Mouse (Mus musculus): Measurements from ENCODE around the gene Gm21987.

The Gm21987 gene

DNA sequence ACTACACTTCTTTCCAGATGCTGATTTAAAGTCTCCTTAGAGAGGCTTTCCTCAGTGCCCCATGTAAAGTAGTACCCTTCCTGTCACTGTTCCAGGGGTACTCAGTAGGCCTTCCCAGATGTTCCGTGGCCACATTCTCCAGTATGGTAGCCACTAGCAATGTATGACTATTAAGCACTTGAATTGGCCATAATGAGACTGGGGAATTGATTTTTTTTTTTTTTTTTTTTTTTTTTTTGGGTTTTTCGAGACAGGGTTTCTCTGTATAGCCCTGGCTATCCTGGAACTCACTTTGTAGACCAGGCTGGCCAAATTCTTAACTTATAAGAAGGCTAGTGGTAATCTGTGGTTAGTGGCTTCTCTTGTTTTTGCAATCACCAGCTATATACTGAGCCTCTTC is 3.0 kb downstream of the Gm21987 start:
- 98% methylated on average over 2 of the region's 2 CpGs for WGBS

DNA sequence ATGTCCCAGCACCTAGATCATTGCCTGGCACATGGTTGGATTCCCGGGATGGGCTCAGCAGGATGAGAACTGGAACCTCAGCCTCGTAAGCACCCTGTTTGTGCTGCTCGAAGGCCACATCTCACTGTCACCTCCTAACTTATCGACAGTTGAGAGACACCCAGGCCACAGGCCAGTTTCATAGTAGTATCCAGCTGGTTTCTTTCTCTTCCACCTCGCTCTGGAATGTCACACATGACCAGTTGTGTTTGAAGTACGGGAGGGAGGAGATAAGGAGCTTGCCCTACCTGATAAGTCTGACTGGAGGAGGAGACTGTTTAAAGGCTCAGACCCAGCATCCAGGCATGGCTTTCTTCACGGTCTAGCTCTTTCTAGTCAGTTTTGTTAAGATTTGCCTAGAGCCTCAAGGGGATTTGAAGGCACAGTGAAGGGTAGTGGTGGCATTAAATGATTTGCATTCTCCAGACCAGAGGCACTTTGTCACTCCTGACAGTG is 3.6 kb downstream of the Gm21987 start:
- WGBS, result 92% methylated on average over 7 of the region's 7 CpGs

DNA sequence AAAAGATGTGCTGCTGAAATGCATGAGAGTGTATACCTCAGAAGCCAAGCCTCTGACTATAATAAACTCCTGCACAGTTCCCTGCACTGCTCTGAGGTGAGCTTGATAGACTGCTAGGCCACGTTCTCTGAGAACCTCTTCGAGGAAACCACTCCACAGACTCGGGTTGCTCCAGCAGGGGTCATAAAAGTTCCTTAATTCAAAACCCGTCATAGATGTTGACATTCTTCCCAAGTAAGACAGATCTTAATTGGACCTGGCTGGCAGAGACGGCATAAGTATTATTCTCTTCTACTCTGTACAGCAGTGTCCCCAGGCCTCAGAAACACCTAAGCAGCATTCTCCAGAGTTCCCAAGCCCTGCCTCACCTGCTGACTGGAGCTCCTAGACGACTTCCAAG is 4.1 kb downstream of the Gm21987 start:
- 73% methylated on average over 6 of the region's 6 CpGs for WGBS

DNA sequence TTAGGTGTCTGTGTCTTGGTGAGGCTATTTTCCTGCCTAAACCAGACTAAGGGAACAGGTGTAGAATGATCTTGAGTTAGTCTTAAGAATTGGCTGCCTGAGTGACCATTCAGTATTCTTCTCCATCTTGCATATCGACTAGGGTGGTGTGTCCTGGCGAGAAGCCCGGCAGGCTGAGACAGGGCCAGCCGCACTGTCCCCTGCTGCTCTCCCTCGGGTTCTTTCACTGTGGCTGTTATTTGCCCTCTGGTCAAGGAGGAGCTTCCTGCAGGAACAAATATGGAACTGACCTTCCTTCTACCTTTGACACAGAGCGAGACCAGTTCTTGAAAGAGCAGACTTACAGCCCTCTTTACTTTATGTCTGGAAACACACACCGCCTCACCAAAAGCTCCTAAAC is 5.2 kb downstream of the Gm21987 start:
- WGBS, result 53% methylated on average over 7 of the region's 7 CpGs

DNA sequence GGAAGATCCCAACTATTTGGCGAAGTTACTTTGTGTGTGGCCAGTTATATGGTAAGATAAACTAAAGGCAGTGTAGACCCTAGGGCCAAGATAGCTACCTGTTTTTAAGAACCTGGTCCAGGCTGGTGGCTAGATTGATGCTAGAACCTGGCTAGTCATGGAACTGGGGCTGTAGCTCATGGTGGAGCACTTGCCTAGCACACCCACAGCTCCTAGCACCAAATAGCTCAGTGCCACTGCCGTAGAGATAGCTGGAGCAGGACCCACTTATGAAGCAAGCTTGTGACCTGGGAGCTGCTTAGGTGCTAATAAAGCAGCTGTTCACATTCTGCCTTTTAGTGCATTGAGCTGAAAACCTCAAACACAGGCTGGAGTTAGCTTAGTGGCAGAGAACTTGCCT is 6.8 kb downstream of the Gm21987 start:
- WGBS, result 97% methylated on average over 2 of the region's 2 CpGs

DNA sequence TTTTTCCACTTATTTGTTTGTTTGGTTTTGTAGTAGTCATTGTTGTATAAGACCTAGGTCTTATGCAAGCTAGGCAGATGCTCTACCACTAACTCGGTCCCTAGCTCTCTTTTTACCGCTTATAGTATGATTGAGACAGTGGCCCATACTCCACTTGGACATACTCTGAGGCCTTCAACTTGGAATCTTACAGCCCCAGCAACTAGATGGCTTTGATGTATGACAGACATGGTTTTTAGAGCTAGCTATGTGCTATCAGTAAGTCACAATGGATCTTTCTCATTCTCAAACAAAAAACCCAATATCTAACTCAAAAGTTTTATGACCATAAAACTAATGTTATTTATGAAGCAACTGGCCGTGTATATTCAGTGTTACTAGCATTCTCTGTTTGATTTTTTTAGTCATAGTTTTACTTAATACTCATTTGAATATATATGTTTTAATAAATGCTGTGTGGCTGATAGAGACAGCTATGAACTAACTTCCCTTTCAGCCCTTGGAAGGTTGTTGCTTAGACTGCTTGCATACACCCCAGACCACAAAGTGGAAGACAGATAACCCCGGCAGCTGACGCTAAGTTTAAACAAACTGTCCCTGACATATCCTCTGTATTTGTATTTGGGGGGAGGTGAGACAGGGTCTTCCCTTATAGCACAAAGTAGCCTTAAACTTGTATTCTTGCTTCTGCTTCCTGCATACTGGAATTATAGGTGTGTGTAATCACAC is 7.5 kb downstream of the Gm21987 start:
- WGBS, result 88% methylated on average over 5 of the region's 5 CpGs

DNA sequence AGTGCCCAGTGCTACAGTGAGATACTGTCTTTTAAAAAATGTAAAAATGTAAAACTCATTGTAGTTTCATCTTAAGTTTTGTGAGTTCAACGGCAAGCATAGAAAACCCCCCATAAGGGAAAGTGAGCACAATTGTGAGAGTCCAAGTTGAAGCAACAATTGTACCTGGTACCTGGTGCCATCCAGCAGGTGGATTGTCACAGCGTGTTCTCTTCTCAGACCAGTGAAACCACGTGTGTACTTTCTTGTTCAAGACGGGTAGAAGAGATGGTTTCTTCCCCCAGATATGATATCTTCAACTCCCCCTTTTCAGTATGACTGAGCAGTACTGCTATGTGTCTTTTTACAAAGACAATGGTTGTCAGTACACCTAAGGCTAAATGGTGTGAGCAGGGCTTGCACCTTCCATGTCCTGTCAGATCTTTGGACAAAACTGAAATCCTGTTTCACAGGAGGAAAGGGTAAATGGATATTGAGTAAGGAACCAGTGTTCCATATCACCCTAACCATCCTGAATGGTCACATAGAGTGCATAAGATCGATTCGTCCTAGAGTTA is 11.5 kb downstream of the Gm21987 start:
- 93% methylated on average over 6 of the region's 6 CpGs for WGBS

DNA sequence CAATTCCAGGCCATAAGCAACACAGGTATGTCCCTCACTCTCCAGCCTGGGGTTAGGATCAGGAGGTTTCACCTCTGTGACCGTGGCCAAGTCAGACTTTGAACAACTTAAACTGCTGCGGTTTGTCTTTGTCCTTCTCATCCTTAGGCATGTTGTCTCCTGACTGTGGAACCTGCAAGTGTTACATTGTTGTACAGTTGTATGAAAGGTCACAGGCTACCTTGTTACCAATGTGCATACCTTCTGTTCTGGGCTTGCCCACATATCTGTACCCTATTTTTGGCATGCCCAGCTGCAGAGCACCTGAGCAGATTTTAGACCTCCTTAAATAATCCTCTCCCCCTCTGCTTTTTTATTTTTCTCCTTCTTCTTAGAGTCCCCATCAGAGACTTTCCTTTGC is 12.4 kb downstream of the Gm21987 start:
- 95% methylated on average over 2 of the region's 2 CpGs for WGBS

DNA sequence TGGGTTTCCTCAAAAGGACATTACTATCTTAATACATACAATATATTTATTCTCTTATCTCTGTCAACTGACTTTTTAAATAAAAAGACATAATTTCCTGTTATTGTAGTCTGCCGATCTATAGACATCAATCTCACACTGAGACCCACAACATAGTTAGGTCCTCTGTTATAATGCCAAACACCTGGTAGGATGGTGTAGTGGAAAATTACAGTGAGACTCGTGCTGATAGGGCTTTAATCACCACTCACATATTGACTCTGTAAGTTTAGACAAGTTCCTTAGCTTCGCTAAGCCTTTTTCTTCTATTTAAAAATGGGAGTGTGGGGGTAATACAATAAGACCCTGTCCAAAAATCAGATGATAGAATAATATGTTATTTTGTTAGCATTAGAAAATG is 13.0 kb downstream of the Gm21987 start:
- 75% methylated on average over 3 of the region's 3 CpGs for WGBS

DNA sequence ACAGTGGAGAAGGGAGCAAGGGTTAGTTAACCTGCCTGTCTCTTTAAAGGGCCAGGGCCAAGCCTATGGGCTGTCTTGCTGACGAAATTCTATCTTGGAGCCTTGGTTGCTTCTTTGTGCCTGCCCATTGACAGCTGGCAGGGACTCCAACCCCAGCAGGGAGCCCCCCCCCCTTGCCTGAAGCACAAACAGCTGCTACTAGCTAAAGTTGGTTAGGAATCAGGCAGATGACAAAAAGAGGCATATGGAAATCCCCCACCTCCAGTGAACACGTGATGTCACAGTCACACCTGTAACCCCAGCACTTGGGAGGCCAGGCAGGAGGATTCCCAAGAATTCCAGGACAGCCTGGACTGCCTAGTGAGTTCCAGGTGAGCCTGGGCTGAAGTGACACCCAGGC is 13.5 kb downstream of the Gm21987 start:
- 35% methylated on average over 2 of the region's 2 CpGs for WGBS

DNA sequence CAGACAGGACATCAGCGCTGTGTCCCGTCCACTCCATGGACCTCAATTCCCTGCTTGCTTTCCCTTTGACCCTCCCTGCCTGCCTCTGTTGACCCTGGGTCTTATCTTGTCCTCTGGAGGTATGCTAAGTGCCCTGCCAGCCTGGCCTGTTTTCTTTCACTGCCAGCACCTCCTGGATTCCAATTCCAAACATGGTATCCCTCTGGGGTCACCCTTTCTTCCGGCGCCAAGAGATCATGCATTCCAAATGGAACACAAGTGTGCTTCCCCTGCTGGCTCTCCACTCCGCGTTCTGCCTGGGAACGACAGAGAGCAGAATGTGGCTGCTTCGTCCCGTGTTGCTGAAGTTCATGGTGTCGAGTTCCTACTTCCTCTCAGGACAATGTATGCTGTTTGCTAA is 15.1 kb downstream of the Gm21987 start, which contains the start of gene Popdc2:
Popdc2 (plus strand) TSS at position 277 of the 400 bp plus-strand sequence.
- 74% methylated on average over 10 of the region's 10 CpGs for WGBS

DNA sequence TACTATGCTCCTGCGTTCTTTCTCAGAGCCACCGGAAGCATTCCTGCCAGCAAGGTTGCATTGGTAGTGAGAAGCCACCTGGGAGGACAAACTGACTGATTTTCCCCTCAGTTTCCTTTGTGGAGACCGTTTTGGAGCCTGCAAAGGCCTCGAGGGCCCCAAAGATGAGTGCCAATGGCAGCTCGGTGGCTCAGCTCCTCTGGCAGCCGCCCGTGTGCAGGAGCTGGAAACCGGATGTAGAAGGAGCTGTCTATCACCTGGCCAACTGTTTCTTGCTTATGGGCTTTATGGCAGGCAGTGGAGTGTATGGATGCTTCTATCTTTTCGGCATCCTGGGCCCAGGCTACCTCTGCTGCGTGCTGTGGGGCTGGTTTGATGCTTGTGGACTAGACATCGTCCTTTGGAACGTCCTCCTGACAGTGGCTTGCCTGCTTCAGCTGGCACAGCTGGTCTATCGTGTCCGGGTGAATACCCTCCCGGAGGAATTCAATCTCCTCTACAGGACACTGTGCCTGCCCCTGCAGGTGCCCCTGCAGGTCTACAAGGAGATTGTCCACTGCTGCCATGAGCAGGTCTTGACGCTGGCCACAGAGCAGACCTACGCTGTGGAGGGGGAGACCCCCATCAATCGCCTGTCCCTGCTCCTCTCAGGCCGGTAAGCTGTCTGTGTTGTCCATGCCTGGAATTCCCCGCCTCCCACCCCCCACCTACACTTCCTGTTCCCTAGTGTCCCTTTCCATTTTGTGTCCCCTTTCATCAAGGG is 15.8 kb downstream of the Gm21987 start:
- 85% methylated on average over 20 of the region's 20 CpGs for WGBS

DNA sequence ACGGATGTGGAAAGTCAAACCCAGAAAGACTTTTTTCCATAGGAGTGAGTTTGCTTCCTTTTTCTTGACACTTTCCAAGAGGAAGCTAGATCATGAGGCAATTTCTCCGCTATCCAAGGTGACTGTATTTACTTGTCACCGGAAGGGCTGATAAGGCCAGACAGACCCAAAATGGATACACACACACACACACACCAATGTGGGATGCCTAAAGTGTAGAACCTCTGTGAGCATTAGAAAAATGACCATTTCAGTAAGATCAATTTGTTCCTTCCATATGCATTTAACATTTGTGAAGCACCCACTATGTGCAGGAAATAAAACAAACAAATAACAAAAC is 16.4 kb downstream of the Gm21987 start:
- WGBS, result 78% methylated on average over 3 of the region's 3 CpGs

DNA sequence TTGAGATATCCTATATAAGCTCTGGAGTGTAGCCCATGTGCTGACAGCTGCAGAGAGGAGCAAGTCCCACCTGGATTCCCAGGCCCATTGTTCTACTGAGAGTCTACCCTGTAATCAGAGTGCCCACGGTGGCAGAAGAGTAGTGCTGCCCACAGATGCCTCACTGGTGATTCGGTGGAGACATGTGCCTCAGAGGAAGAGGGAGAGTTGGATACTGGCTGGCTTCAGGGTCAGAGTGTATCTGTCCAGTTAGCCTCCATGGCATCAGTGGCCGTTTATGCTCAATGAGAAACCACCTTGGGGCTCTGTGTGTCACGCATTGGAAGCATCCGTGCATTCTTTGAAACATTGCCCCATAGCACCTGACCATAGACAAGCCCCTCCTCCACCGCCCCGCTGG is 16.8 kb downstream of the Gm21987 start:
- 89% methylated on average over 7 of the region's 7 CpGs for WGBS

DNA sequence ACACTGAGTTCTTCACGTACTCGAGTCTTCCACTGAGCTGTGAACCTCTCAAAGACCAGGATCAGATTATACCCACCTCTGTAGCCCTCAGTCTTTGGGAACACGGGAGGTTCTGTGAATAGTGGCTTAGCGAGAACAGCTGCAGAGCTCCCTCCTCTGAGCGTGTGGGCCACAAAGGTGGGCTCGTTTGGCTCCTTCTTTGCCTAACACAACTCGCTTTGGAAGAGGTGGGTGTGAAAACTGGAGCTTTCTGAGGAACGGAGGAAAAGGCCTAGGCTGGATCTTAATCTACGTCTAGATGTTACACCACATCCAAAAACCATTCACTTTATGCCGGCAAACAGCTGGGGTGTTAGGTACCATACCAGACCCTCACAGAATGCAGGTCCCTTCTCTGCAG is 18.6 kb downstream of the Gm21987 start:
- 57% methylated on average over 10 of the region's 10 CpGs for WGBS

DNA sequence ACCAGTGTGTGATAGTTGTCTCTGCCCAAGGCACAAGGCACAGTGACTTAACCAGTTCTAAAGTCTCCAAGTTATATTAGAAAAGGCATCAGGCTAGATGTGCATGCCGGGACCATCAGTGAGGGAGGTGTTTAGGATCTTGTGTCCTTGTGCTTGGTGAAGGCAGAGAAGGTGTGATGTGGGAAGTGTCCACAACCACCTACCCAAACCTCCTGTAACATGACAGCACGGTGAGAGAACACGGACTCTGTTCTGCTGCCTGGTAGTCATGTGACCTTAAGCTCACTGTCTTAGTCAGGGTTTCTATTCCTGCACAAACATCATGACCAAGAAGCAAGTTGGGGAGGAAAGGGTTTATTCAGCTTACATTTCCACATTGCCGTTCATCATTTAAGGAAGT is 19.4 kb downstream of the Gm21987 start:
- 54% methylated on average over 4 of the region's 4 CpGs for WGBS

DNA sequence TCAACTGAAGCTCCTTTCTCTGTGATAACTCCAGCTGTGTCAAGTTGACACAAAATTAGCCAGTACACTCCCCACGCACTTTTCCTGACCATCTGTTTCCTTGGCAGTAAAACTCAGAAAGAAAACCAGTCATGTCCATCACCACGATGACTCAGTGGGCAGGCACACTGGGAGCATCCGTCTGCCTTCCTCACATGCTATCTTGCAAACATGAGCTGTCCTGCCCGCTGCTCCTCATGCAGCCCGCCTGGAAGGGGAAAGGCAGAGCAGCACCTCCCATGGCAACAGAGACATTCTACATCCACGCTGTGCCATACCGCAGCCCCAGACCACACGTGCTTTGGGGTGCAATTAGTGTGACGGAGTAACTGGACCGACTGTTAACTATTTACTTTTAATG is 21.5 kb downstream of the Gm21987 start:
- 25% methylated on average over 10 of the region's 10 CpGs for WGBS

DNA sequence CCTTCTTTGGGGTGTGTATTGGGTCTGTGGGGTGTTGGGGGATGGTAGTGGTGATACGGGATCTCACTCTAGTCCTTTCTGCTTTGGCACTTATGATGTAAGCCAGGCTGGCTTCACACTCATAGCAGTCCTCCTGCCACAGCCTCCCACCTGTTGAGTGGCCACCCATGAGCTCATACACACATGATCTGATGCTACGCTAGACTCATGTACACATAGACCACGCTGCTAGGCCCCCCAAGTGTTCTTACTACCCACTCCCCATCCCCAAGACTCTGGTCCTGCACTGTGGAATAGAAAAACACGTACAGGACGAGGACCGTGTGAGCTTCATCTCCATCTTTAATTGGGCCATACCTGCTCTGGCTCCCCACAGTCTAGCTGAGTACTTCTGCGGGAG is 22.2 kb downstream of the Gm21987 start:
- 86% methylated on average over 7 of the region's 7 CpGs for WGBS

DNA sequence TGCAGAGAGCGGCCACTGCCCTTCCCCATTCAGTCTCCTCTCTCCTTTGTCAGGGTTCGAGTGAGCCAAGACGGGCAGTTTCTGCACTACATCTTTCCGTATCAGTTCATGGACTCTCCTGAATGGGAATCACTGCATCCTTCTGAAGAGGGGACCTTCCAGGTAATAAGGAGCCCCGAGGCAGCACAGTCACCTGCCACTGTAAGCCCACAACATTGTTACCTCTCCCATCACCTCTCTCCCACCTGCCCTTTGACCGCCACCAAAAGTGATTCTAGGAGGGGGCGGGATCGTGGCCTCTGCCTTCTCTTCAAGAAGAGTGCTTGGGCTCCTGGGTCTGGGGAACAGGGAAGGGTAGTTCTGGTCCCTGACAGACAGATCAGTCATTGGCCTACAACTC is 22.6 kb downstream of the Gm21987 start:
- 93% methylated on average over 8 of the region's 8 CpGs for WGBS

DNA sequence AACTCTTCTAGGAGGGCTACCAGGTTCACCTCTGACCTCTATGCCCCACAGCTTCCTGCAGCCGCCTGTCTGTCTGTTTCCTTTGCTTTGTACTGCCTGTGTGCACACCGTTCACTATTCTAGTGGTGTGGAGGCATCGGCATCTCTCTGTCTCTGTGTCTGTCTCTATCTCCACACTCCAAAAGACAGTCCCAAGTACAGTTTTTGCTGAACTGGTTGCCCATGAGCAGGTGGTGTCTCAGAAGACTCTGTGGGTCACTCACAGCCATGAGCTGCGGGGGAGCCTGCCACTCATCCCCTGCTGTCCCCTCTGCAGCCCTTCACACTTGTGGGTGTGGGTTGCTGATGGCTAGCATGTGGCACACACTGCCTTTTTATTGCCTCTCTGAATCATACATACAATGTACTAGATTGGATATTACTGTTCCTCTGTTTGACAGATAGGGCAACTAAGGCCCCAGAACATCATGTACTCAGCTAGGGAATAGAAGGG is 23.2 kb downstream of the Gm21987 start:
- WGBS, result 85% methylated on average over 4 of the region's 4 CpGs

DNA sequence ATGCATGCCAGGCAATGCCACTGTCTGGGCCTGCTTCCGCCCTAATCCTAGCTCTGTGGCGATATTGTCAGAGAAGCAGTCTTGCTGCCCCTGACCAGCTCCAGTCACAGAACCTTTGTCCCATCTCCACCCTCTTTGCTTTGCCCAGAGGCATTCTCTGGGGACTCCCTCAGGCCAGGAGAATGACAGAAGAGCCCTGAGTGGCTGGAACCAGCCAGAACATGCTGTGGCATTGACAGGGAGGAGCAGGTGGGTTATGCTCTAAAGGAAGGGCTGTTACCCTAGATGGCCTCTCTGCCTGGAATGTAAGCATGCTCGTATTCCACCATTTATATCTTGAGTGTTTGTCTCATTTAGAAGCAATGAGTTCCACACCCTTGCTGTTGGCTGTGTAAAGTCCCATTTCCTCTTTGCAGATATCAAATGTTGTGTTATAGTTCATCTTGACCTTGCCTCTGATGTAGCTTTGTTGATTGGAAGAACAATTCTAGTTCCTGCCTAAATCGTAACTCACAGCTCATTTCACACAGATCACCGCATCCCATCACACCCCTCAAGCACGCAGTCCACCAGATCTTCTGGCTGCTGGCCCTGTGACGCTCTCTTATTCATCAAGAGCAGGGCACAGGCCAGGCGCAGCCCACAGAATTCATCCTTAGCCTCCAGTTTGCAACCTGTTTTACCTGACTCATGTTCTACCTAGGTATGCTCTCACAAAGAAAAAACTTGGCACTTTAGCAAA is 24.0 kb downstream of the Gm21987 start:
- WGBS, result 90% methylated on average over 8 of the region's 8 CpGs

DNA sequence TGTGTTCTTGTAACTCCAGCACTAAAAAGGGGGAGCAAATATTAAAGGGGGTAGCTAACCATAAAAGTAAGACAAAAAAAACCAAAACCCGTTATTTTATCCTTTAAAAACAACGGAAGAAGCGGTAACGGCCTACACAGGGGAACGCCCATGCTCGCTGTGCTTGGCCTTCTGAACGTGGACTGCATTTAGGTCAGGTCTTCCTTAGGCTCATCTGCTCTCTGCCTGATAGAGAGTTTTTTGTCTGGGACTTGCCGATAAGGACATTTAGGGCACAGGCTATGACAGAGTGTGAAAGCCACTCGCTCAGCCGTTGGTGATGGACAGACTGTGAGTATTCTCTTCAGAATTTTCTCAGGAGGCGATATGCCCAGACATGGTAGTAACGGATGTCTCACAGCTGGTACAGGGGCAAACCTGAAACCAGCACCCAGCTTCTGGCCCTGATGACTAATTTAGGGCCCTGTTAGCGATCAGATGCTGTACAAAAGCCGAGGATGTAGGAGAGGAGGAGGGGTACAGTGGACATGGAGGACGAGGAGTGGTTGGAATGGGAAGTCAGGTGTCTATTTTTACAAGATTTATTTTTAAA is 25.0 kb downstream of the Gm21987 start:
- 94% methylated on average over 15 of the region's 15 CpGs for WGBS

All from cerebral cortex, adult 2 months (tissue).